Mouse (Mus musculus) effector memory CD4-positive, alpha-beta T cell, adult 5 months (primary cell): ENCODE measurements around the gene Stpg3. TPM values are rescaled to one million over a fixed set of nuclear protein-coding genes. Genes with fewer than 3 reads are reported as not detected.

Experiments
- polyA plus RNA-seq: library from polyadenylated mRNA; unstranded; fragments of 100-300 nt; shearing (Covaris generic); gene quantifications from one replicate; pipeline ENCODE4 v1.2.1, GENCODE M21; 2017

The Stpg3 gene
- polyA plus RNA-seq, result not detected

GRCm38 (mm10) chr2:25214444-25214843 lies at the start of gene Stpg3:
TSS of gene Stpg3 (minus strand) at chr2:25214637.

DNA sequence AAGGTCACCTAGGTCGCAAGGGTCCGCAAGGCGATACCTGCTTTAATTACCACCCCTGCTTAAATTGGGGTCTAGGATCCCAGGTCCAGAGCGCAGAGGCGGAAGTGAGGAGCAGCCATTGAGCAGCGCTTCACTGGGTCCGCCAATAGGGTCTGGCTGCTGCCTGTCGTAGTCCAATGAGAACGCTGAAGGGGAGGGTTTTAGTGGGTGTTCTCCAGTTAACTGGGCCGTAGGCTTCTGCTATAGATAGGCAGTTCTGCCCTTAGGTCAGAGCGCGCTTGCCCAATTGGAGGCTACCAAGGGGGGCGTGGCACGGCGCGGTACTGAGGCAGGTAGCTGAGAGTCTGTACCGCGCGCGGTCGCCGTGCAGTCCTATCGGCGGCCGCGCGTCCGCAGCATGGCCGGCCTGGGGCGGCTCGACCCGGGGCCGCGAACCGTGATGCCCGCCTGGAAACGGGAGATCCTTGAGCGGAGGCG lies 47.9 kb upstream of the Stpg3 start, which contains the start of gene Tprn:
Gene Tprn, plus strand, starts transcription at position 328 of the 477 bp plus-strand sequence.

DNA sequence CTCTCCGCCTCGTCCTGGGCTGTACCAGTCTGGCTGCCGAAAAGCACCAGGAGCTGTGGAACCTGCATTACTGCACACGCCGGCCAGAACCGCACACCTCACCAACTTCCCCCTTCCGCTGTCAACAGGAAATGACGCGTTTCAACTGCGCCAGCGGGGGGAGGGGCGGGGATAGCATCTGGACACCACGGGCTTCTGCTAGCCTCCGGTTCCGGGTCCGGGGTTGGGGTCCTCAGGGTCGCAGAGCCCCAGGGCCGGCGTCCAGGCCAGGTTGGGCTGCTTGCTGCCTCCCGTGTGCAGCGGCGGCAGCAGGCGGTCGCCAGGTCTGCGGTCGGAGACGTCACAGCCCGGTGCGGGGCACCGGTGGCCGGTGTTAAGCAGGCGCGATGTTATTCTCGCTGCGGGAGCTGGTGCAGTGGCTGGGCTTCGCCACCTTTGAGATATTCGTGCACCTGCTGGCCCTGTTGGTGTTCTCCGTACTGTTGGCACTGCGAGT lies 40.9 kb upstream of the Stpg3 start, which contains the start of gene Tmem203:
Gene Tmem203, plus strand, starts transcription at position 156 of the 496 bp plus-strand sequence.

DNA sequence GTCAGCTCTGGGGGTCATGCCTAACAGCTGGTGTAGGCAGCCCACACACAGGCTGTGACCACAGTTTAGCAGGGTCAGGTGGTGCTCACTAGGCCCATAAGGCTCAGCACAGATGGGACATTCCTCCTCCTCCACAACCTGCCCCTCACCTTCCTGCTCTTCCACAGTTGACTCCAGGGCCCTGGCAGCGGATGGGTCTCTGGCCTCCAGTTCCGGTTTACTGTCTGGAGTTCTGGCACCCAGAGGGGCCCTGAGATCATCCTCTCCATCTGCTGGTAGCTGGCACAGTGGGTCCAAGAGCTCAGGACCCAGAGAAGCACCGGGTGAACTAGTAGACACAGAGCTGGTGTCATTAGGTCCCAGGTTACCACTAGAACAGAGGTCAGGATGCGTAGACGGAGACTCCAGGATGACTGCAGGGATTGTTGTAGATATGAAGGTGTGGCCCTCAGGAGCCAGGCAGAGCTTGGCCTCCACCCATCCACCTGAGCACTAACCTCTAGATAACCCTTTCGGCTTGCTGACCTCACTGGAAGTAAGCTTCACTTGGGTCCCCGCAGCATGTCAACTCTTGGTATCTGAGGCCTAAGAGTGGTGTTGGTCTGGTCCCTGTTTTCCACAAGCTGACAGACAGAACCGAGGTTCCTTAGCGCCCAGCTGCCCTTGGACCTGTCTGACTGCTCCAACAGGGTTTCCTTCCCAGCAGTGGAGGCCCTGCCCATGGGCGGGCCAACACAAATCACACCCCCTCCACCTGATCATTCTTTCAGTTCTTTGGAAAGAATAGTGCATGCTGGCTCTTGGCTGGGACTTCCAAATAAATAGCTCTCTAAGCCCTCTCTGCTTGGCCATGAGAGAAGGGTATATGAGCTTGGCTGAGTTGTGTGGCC lies 32.0 kb upstream of the Stpg3 start, which contains the start of gene AL732309.1:
Gene AL732309.1, minus strand, starts transcription at position 681 of the 890 bp plus-strand sequence.

GRCm38 (mm10) chr2:25242101-25242506 lies 27.7 kb upstream of the Stpg3 start, which contains the start of the genes Rnf208 and Cysrt1:
TSS of gene Rnf208 (plus strand) at chr2:25242255.
TSS of gene Cysrt1 (minus strand) at chr2:25242452.

GRCm38 (mm10) chr2:25236614-25237013 lies 22.2 kb upstream of the Stpg3 start, which contains the start of gene Rnf224:
TSS of gene Rnf224 (minus strand) at chr2:25236787.

DNA sequence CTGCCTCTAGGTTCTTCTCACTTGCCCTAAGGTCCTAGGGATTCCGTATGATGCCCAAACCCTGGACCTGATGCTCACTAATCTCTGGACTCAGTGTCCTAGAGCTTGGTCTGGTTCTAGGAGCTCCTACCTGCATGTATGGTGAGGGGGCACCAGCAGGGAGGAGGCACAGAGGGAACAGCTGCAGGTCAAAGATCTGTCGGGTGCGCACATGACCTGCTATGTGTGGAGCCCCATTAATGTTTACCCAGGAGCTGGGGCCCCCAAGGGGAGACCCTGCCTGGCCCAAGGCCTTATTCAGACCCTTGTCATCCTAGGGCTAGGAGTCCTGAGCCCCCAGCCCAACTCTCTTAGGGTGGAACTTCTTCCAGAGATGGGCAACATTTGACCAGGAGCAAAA lies 19.6 kb upstream of the Stpg3 start, which contains the start of gene Slc34a3:
Gene Slc34a3, minus strand, starts transcription at position 315 of the 400 bp plus-strand sequence.

DNA sequence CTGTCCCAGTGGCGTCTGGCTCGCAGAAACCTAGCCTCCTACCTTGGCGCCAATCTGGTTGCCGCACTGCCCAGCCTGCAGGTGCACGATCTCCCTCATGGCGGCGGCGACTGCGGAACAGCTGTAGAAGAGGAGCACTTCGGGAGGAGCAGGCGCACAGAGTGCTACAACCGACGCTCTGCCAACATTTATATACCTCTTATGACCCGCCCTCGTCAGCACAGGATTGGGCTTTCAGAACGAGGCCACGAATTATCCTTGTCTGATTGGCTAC lies 10.0 kb upstream of the Stpg3 start, which contains the start of gene Tubb4b:
Gene Tubb4b, minus strand, starts transcription at position 211 of the 274 bp plus-strand sequence.

DNA sequence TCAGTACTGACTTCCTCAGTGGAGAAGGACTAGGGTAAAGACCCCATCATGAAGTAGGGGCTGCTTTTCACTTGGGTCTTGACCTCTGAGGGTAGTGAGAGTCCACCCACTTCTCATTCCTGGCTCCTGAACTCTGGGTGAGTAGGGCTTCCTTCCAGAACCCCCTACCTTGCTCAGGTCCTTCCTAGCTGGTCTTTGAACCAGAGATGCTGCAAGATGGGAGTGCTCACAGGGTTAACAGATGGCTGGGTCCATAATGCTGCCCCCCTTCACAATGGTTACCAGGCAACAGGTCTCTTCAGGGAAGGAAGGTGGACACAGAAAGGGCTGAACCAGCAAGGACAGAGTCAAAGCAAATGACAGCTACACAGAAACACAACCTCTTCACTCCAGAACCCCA lies 4.0 kb upstream of the Stpg3 start, which contains the start of gene Fam166a:
Gene Fam166a, plus strand, starts transcription at position 301 of the 400 bp plus-strand sequence.

DNA sequence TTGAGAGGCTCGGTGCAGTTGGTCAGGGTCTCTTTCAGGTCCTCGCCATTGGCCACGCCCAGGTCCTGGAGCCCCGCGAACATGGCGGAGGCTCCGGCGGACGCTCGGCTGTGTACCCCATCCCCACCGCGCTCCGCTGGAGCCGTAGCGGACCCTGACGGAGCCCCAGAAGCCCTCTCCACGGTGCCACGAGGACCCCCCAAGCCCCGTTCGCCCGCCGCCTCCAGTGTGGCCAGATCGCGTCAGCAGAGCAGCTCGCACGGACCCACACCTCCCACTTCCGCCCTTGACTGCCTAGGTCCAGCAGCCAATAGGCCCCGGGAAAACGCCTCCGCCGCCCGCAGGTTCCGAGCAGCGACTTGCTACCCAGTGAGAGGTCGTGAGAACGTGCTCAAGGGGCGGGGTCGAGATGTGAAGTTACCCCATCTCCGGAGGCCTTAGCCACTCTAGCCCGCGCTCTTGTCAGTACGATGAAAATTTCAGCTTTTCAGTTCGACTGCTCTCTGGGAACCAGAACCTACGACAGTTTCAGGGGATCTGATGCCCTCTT lies 3.2 kb downstream of the Stpg3 start, which contains the start of gene Nelfb:
Gene Nelfb, minus strand, starts transcription at position 369 of the 550 bp plus-strand sequence.

GRCm38 (mm10) chr2:25196172-25196954 lies 18.1 kb downstream of the Stpg3 start, which contains the start of gene Tor4a:
TSS of gene Tor4a (minus strand) at chr2:25196886.

DNA sequence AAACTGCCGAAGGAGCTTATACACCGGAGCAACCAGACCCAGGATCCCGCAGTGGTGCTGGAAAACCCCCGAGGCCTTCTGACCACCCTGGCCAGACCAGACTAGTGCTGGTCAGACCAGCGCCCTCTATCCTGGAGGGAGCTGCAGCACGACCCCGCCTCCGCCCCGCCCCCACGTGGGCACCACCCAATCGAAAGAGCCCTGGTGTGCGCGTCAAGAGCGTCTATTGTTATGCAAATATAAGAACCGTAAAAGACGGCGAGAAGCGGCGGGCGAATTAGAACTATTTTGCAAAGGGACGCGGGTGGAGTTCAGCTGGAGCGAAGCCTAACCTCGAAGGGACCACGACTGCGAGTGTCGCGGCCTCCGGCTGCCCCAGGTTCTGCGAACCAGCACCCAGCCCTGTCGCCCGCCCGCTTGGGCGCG lies 33.9 kb downstream of the Stpg3 start, which contains the start of gene Nrarp:
Gene Nrarp, plus strand, starts transcription at position 281 of the 426 bp plus-strand sequence.

Other genes starting within 250 kb of the Stpg3 start
- gene Mrpl41, start 239.5 kb downstream of the Stpg3 start, polyA plus RNA-seq, result 63.3 TPM
- 84.0 TPM for gene Pnpla7, start 238.6 kb downstream of the Stpg3 start, polyA plus RNA-seq
- gene Nsmf, start 160.3 kb downstream of the Stpg3 start, polyA plus RNA-seq, result 42.1 TPM
- gene Entpd8, start 134.3 kb downstream of the Stpg3 start, polyA plus RNA-seq, result not detected
- gene Noxa1, start 119.5 kb downstream of the Stpg3 start, polyA plus RNA-seq, result 0.64 TPM
- 3.9 TPM for gene Nrarp, start 33.9 kb downstream of the Stpg3 start, polyA plus RNA-seq
- gene Tor4a, start 17.8 kb downstream of the Stpg3 start, polyA plus RNA-seq, result 19.2 TPM
- gene Nelfb, start 3.1 kb downstream of the Stpg3 start, polyA plus RNA-seq, result 82.5 TPM
- not detected for gene Fam166a, start 4.1 kb upstream of the Stpg3 start, polyA plus RNA-seq
- 117 TPM for gene Tubb4b, start 10.1 kb upstream of the Stpg3 start, polyA plus RNA-seq
- gene Slc34a3, start 19.7 kb upstream of the Stpg3 start, polyA plus RNA-seq, result not detected
- gene Rnf224, start 22.1 kb upstream of the Stpg3 start, polyA plus RNA-seq, result not detected
- gene Rnf208, start 27.6 kb upstream of the Stpg3 start, polyA plus RNA-seq, result 0.77 TPM
- not detected for gene Cysrt1, start 27.8 kb upstream of the Stpg3 start, polyA plus RNA-seq
- 4.9 TPM for gene AL732309.1, start 32.2 kb upstream of the Stpg3 start, polyA plus RNA-seq
- gene Tmem203, start 40.8 kb upstream of the Stpg3 start, polyA plus RNA-seq, result 19.3 TPM
- gene Tprn, start 48.0 kb upstream of the Stpg3 start, polyA plus RNA-seq, result 23.1 TPM
- gene Ssna1, start 57.8 kb upstream of the Stpg3 start, polyA plus RNA-seq, result 57.7 TPM
- 75.1 TPM for gene Anapc2, start 57.8 kb upstream of the Stpg3 start, polyA plus RNA-seq
- gene Tmem210, start 73.5 kb upstream of the Stpg3 start, polyA plus RNA-seq, result not detected
- not detected for gene Lrrc26, start 75.3 kb upstream of the Stpg3 start, polyA plus RNA-seq
- gene Grin1, start 104.5 kb upstream of the Stpg3 start, polyA plus RNA-seq, result not detected
- 49.9 TPM for gene Man1b1, start 117.7 kb upstream of the Stpg3 start, polyA plus RNA-seq
- 20.8 TPM for gene Dpp7, start 141.7 kb upstream of the Stpg3 start, polyA plus RNA-seq
- 27.9 TPM for gene Uap1l1, start 151.0 kb upstream of the Stpg3 start, polyA plus RNA-seq
- 0.80 TPM for gene Sapcd2, start 157.7 kb upstream of the Stpg3 start, polyA plus RNA-seq
- not detected for gene Entpd2, start 181.2 kb upstream of the Stpg3 start, polyA plus RNA-seq
- 4.5 TPM for gene Npdc1, start 184.7 kb upstream of the Stpg3 start, polyA plus RNA-seq
- gene Fut7, start 208.6 kb upstream of the Stpg3 start, polyA plus RNA-seq, result 1.6 TPM
- gene Abca2, start 214.1 kb upstream of the Stpg3 start, polyA plus RNA-seq, result 58.8 TPM
- 3.2 TPM for gene Clic3, start 242.2 kb upstream of the Stpg3 start, polyA plus RNA-seq
- 57.3 TPM for gene Paxx, start 246.5 kb upstream of the Stpg3 start, polyA plus RNA-seq